Mouse (Mus musculus) layer of hippocampus, adult 9-11 months (tissue): Measurements from ENCODE around the gene C1s1.
"Not testable (repeated sequence)": the region's sequence is repeated elsewhere in the genome, so short reads cannot be mapped to it uniquely, and the experiment has no call there.

Experiments
- DNase-seq: peaks from one replicate; pipeline ENCODE4 v3.0.0; 2022

C1s1 gene

GRCm38 (mm10) chr6:124511936-124512335 lies 30.2 kb downstream of the C1s1 start:
- no peak for DNase-seq

- DNase-seq, result not testable (repeated sequence)
Observed at GRCm38 (mm10) chr6:124509192-124509591, 33.0 kb downstream of the C1s1 start.

- DNase-seq, result peak; percentile 38
Observed at GRCm38 (mm10) chr6:124508292-124508691, 33.9 kb downstream of the C1s1 start.

- DNase-seq, result no peak
Observed at GRCm38 (mm10) chr6:124506991-124507390, 35.2 kb downstream of the C1s1 start.

- peak; percentile 73 for DNase-seq
Observed at GRCm38 (mm10) chr6:124505028-124505427, 37.1 kb downstream of the C1s1 start.

- no peak for DNase-seq
Observed at GRCm38 (mm10) chr6:124502021-124502420, 40.1 kb downstream of the C1s1 start.

GRCm38 (mm10) chr6:124501473-124501872 lies 40.7 kb downstream of the C1s1 start:
- DNase-seq, result no peak

- no peak for DNase-seq
Observed at GRCm38 (mm10) chr6:124499914-124500566, 42.1 kb downstream of the C1s1 start.

GRCm38 (mm10) chr6:124496054-124496453 lies 46.1 kb downstream of the C1s1 start:
- DNase-seq, result no peak

GRCm38 (mm10) chr6:124493886-124494285 lies 48.3 kb downstream of the C1s1 start:
- DNase-seq, result no peak

- peak; percentile 56 for DNase-seq
Observed at GRCm38 (mm10) chr6:124492842-124493561, 49.2 kb downstream of the C1s1 start, which contains the start of gene C1rl. Gene C1rl, plus strand, starts transcription at chr6:124493113.

GRCm38 (mm10) chr6:124491427-124491826 lies 50.7 kb downstream of the C1s1 start:
- no peak for DNase-seq

GRCm38 (mm10) chr6:124488952-124489351 lies 53.2 kb downstream of the C1s1 start:
- DNase-seq, result no peak

- DNase-seq, result no peak
Observed at GRCm38 (mm10) chr6:124487509-124487908, 54.6 kb downstream of the C1s1 start.

GRCm38 (mm10) chr6:124485414-124486144 lies 56.6 kb downstream of the C1s1 start:
- no peak for DNase-seq

GRCm38 (mm10) chr6:124484851-124485250 lies 57.3 kb downstream of the C1s1 start:
- no peak for DNase-seq

GRCm38 (mm10) chr6:124483831-124484230 lies 58.3 kb downstream of the C1s1 start:
- not testable (repeated sequence) for DNase-seq

- DNase-seq, result no peak
Observed at GRCm38 (mm10) chr6:124481571-124481970, 60.6 kb downstream of the C1s1 start.
